Mouse (Mus musculus): ENCODE data around the gene Olfr1018. TPM values are rescaled to one million over a fixed set of nuclear protein-coding genes. Genes with fewer than 3 reads are reported as not detected.

Olfr1018 gene
- polyA plus RNA-seq (2014; fragmentation: Illumina TruSeq; extraction: RNeasy Lipid Tissue Mini Kit (QIAGEN cat#74804); ENCODE audit: insufficient read depth, low read depth, low replicate concordance) = not detected

GRCm38 (mm10) chr2:85818179-85818578, at the start of gene Olfr1018:
Olfr1018 (plus strand) TSS chr2:85818479.

DNA sequence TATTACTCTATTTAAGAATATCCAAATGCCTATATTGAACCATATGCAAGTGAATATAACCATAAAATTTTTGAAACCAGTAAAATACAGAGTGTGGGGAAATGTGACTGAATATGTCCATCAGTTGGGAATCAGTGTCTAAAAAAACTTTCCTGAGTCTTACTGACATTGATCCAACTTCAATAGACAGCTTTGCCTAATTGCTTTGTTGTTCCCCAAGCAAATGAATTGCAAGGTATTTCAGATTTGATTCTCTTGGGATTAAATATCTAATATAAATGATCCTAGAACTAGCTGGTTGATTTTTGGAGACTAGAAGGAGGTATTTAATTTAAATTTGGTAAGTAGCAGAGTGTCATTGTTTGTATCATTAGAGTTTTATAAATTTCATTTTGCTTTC, 45.9 kb upstream of the Olfr1018 start, which contains the start of gene Olfr1014:
Olfr1014 (plus strand) TSS at position 301 of the 400 bp plus-strand sequence.

GRCm38 (mm10) chr2:85781717-85782116, 36.6 kb upstream of the Olfr1018 start, which contains the start of gene Olfr1015:
Olfr1015 (plus strand) TSS chr2:85782017.

GRCm38 (mm10) chr2:85802444-85802843, 15.8 kb upstream of the Olfr1018 start, which contains the start of gene Olfr1016:
Olfr1016 (minus strand) TSS chr2:85802544.

GRCm38 (mm10) chr2:85845383-85845782, 27.1 kb downstream of the Olfr1018 start, which contains the start of gene Olfr1019:
Olfr1019 (minus strand) TSS chr2:85845483.

DNA sequence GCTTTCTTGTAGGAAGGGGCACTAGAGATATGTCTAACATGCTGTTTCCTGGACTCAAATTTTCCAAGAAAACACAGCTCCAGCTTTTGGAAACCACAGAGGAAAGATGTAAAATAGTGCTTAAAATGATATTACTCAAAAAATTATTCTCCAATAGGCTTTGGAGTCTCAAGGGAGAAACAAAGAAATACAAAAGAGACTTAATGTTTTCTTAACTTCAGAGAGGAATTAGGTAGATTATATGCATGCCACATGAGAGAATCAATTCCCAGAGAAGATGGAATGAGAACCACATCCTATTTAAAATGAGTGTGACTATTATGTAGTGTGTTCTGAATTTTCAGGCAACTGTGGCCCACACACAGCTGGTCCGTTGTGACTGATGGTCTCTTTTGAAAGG, 28.5 kb downstream of the Olfr1018 start, which contains the start of gene Olfr1020:
Olfr1020 (plus strand) TSS at position 301 of the 400 bp plus-strand sequence.

DNA sequence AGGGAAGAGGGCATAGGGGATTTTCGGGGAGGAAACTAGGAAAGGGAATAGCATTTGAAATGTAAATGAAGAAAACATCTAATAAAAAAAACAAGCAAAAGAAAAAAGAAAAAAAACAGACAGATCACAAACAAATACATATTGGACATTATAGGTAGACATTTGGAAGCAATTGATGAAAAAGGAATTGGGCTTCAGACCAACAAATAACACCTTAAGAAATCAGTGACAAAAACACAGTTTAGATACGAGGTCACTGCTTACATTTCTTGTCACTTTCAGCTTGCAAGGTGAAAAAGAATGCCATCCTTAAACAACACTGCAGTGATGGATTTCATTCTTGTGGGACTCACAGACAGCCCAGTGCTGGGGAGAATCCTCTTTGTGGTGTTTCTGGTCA, 50.0 kb downstream of the Olfr1018 start, which contains the start of gene Olfr1022:
Olfr1022 (plus strand) TSS at position 301 of the 400 bp plus-strand sequence.

Other genes starting within 250 kb of the Olfr1018 start
- not detected for gene Olfr996, start 239.3 kb upstream of the Olfr1018 start, polyA plus RNA-seq (2014; fragmentation: Illumina TruSeq; extraction: RNeasy Lipid Tissue Mini Kit (QIAGEN cat#74804); ENCODE audit: insufficient read depth, low read depth, low replicate concordance)
- gene Olfr998, start 229.5 kb upstream of the Olfr1018 start, polyA plus RNA-seq (2014; fragmentation: Illumina TruSeq; extraction: RNeasy Lipid Tissue Mini Kit (QIAGEN cat#74804); ENCODE audit: insufficient read depth, low read depth, low replicate concordance) = not detected
- gene Olfr1000, start 206.6 kb upstream of the Olfr1018 start, polyA plus RNA-seq (2014; fragmentation: Illumina TruSeq; extraction: RNeasy Lipid Tissue Mini Kit (QIAGEN cat#74804); ENCODE audit: insufficient read depth, low read depth, low replicate concordance) = not detected
- gene Olfr1002, start 167.8 kb upstream of the Olfr1018 start, polyA plus RNA-seq (2014; fragmentation: Illumina TruSeq; extraction: RNeasy Lipid Tissue Mini Kit (QIAGEN cat#74804); ENCODE audit: insufficient read depth, low read depth, low replicate concordance) = not detected
- gene Olfr154, start 154.0 kb upstream of the Olfr1018 start, polyA plus RNA-seq (2014; fragmentation: Illumina TruSeq; extraction: RNeasy Lipid Tissue Mini Kit (QIAGEN cat#74804); ENCODE audit: insufficient read depth, low read depth, low replicate concordance) = not detected
- gene Olfr1006, start 139.7 kb upstream of the Olfr1018 start, polyA plus RNA-seq (2014; fragmentation: Illumina TruSeq; extraction: RNeasy Lipid Tissue Mini Kit (QIAGEN cat#74804); ENCODE audit: insufficient read depth, low read depth, low replicate concordance) = not detected
- gene Olfr1008, start 129.0 kb upstream of the Olfr1018 start, polyA plus RNA-seq (2014; fragmentation: Illumina TruSeq; extraction: RNeasy Lipid Tissue Mini Kit (QIAGEN cat#74804); ENCODE audit: insufficient read depth, low read depth, low replicate concordance) = not detected
- not detected for gene Olfr1009, start 103.1 kb upstream of the Olfr1018 start, polyA plus RNA-seq (2014; fragmentation: Illumina TruSeq; extraction: RNeasy Lipid Tissue Mini Kit (QIAGEN cat#74804); ENCODE audit: insufficient read depth, low read depth, low replicate concordance)
- not detected for gene Olfr1012, start 55.7 kb upstream of the Olfr1018 start, polyA plus RNA-seq (2014; fragmentation: Illumina TruSeq; extraction: RNeasy Lipid Tissue Mini Kit (QIAGEN cat#74804); ENCODE audit: insufficient read depth, low read depth, low replicate concordance)
- gene Olfr1013, start 51.4 kb upstream of the Olfr1018 start, polyA plus RNA-seq (2014; fragmentation: Illumina TruSeq; extraction: RNeasy Lipid Tissue Mini Kit (QIAGEN cat#74804); ENCODE audit: insufficient read depth, low read depth, low replicate concordance) = not detected
- not detected for gene Olfr1014, start 45.8 kb upstream of the Olfr1018 start, polyA plus RNA-seq (2014; fragmentation: Illumina TruSeq; extraction: RNeasy Lipid Tissue Mini Kit (QIAGEN cat#74804); ENCODE audit: insufficient read depth, low read depth, low replicate concordance)
- gene Olfr1015, start 36.5 kb upstream of the Olfr1018 start, polyA plus RNA-seq (2014; fragmentation: Illumina TruSeq; extraction: RNeasy Lipid Tissue Mini Kit (QIAGEN cat#74804); ENCODE audit: insufficient read depth, low read depth, low replicate concordance) = not detected
- gene Olfr1016, start 15.9 kb upstream of the Olfr1018 start, polyA plus RNA-seq (2014; fragmentation: Illumina TruSeq; extraction: RNeasy Lipid Tissue Mini Kit (QIAGEN cat#74804); ENCODE audit: insufficient read depth, low read depth, low replicate concordance) = not detected
- gene Olfr1019, start 27.0 kb downstream of the Olfr1018 start, polyA plus RNA-seq (2014; fragmentation: Illumina TruSeq; extraction: RNeasy Lipid Tissue Mini Kit (QIAGEN cat#74804); ENCODE audit: insufficient read depth, low read depth, low replicate concordance) = not detected
- not detected for gene Olfr1020, start 28.6 kb downstream of the Olfr1018 start, polyA plus RNA-seq (2014; fragmentation: Illumina TruSeq; extraction: RNeasy Lipid Tissue Mini Kit (QIAGEN cat#74804); ENCODE audit: insufficient read depth, low read depth, low replicate concordance)
- not detected for gene Olfr1022, start 50.1 kb downstream of the Olfr1018 start, polyA plus RNA-seq (2014; fragmentation: Illumina TruSeq; extraction: RNeasy Lipid Tissue Mini Kit (QIAGEN cat#74804); ENCODE audit: insufficient read depth, low read depth, low replicate concordance)
- gene Olfr1023, start 67.2 kb downstream of the Olfr1018 start, polyA plus RNA-seq (2014; fragmentation: Illumina TruSeq; extraction: RNeasy Lipid Tissue Mini Kit (QIAGEN cat#74804); ENCODE audit: insufficient read depth, low read depth, low replicate concordance) = not detected
- not detected for gene Olfr1024, start 86.6 kb downstream of the Olfr1018 start, polyA plus RNA-seq (2014; fragmentation: Illumina TruSeq; extraction: RNeasy Lipid Tissue Mini Kit (QIAGEN cat#74804); ENCODE audit: insufficient read depth, low read depth, low replicate concordance)
- gene Olfr1025-ps1, start 96.7 kb downstream of the Olfr1018 start, polyA plus RNA-seq (2014; fragmentation: Illumina TruSeq; extraction: RNeasy Lipid Tissue Mini Kit (QIAGEN cat#74804); ENCODE audit: insufficient read depth, low read depth, low replicate concordance) = not detected
- gene Olfr1026, start 103.1 kb downstream of the Olfr1018 start, polyA plus RNA-seq (2014; fragmentation: Illumina TruSeq; extraction: RNeasy Lipid Tissue Mini Kit (QIAGEN cat#74804); ENCODE audit: insufficient read depth, low read depth, low replicate concordance) = not detected
- not detected for gene Olfr1028, start 132.0 kb downstream of the Olfr1018 start, polyA plus RNA-seq (2014; fragmentation: Illumina TruSeq; extraction: RNeasy Lipid Tissue Mini Kit (QIAGEN cat#74804); ENCODE audit: insufficient read depth, low read depth, low replicate concordance)
- not detected for gene Olfr1029, start 155.4 kb downstream of the Olfr1018 start, polyA plus RNA-seq (2014; fragmentation: Illumina TruSeq; extraction: RNeasy Lipid Tissue Mini Kit (QIAGEN cat#74804); ENCODE audit: insufficient read depth, low read depth, low replicate concordance)
- gene Olfr1030, start 160.8 kb downstream of the Olfr1018 start, polyA plus RNA-seq (2014; fragmentation: Illumina TruSeq; extraction: RNeasy Lipid Tissue Mini Kit (QIAGEN cat#74804); ENCODE audit: insufficient read depth, low read depth, low replicate concordance) = not detected
- not detected for gene Olfr1031, start 171.8 kb downstream of the Olfr1018 start, polyA plus RNA-seq (2014; fragmentation: Illumina TruSeq; extraction: RNeasy Lipid Tissue Mini Kit (QIAGEN cat#74804); ENCODE audit: insufficient read depth, low read depth, low replicate concordance)
- gene Olfr1032, start 187.1 kb downstream of the Olfr1018 start, polyA plus RNA-seq (2014; fragmentation: Illumina TruSeq; extraction: RNeasy Lipid Tissue Mini Kit (QIAGEN cat#74804); ENCODE audit: insufficient read depth, low read depth, low replicate concordance) = not detected
- gene Olfr1033, start 202.2 kb downstream of the Olfr1018 start, polyA plus RNA-seq (2014; fragmentation: Illumina TruSeq; extraction: RNeasy Lipid Tissue Mini Kit (QIAGEN cat#74804); ENCODE audit: insufficient read depth, low read depth, low replicate concordance) = 3.4 TPM
- 0.06 TPM for gene Olfr1034, start 227.4 kb downstream of the Olfr1018 start, polyA plus RNA-seq (2014; fragmentation: Illumina TruSeq; extraction: RNeasy Lipid Tissue Mini Kit (QIAGEN cat#74804); ENCODE audit: insufficient read depth, low read depth, low replicate concordance)

Measured in lung, adult 10 weeks (tissue).